Comparison of ENCODE assay signal across 8 mouse cellular contexts in genomic region chr10:88380002-88380401, GRCm38 (mm10). TPM values are rescaled to one million over a fixed set of nuclear protein-coding genes. Genes with fewer than 3 reads are reported as not detected.
DNase-seq lines count a peak whose midpoint lies in the region; ATAC-seq lines count a peak whose summit lies in the region.

No protein-coding gene starts in this region.

- WGBS in neural tube, embryonic 11.5 days, result 3% methylated on average over 11 of the region's 11 CpGs
- WGBS in forebrain, embryonic 11.5 days, result 1% methylated on average over 11 of the region's 11 CpGs
- WGBS in hindbrain, embryonic 13.5 days, result 1% methylated on average over 11 of the region's 11 CpGs
- WGBS in limb, embryonic 13.5 days, result under 1% methylated on average over 11 of the region's 11 CpGs
- WGBS in midbrain, embryonic 12.5 days, result 1% methylated on average over 11 of the region's 11 CpGs

- ATAC-seq in neural tube, embryonic 11.5 days (ENCODE audit: insufficient read depth, low FRiP score, low TSS enrichment), result 0 out of 2 replicates have a peak, but pooled peaks have one; percentile 29
- peak; percentile 34; the same call in 1 of the 2 replicates for ATAC-seq in forebrain, embryonic 11.5 days (replicated peaks; ENCODE audit: low FRiP score)
- ATAC-seq in hindbrain, embryonic 13.5 days (ENCODE audit: low FRiP score), result peak; percentile 40
- ATAC-seq in limb, embryonic 13.5 days (ENCODE audit: low FRiP score, low read depth), result no peak
- peak; percentile 31; the same call in 1 of the 2 replicates for ATAC-seq in midbrain, embryonic 12.5 days (ENCODE audit: low FRiP score, low read depth)

- no peaks in the 10 kb centered on the region for H3K27me3 ChIP-seq in neural tube, embryonic 11.5 days (ENCODE audit: control insufficient read depth, insufficient read depth, low read length)
- H3K27me3 ChIP-seq in forebrain, embryonic 11.5 days (ENCODE audit: control insufficient read depth, insufficient read depth, low read length), result no peaks in the 10 kb centered on the region
- H3K27me3 ChIP-seq in hindbrain, embryonic 13.5 days, result no peaks in the 10 kb centered on the region
- no peaks in the 10 kb centered on the region for H3K27me3 ChIP-seq in limb, embryonic 13.5 days
- no peaks in the 10 kb centered on the region for H3K27me3 ChIP-seq in midbrain, embryonic 12.5 days

- no peaks in the 10 kb centered on the region for H3K36me3 ChIP-seq in neural tube, embryonic 11.5 days (ENCODE audit: control insufficient read depth, insufficient read depth, low read length)
- H3K36me3 ChIP-seq in forebrain, embryonic 11.5 days (ENCODE audit: control insufficient read depth, insufficient read depth, low read length), result no peaks in the 10 kb centered on the region
- H3K36me3 ChIP-seq in hindbrain, embryonic 13.5 days, result no peaks in the 10 kb centered on the region
- no peaks in the 10 kb centered on the region for H3K36me3 ChIP-seq in limb, embryonic 13.5 days
- no peaks in the 10 kb centered on the region for H3K36me3 ChIP-seq in midbrain, embryonic 12.5 days

- DNase-seq in neural tube, embryonic 11.5 days (ENCODE audit: low spot score), result peak; percentile 25
- no peak for DNase-seq in neural tube, embryonic 10.5 days (ENCODE audit: extremely low spot score, low spot score)
- peak; percentile 44 to 58 for DNase-seq in adrenal gland, postnatal 36 days
- peak; percentile 60 for DNase-seq in forebrain, embryonic 11.5 days (ENCODE audit: low spot score)
- DNase-seq in adipocyte (ENCODE audit: low spot score), result no peak

- H3K4me1 ChIP-seq in neural tube, embryonic 11.5 days (ENCODE audit: control insufficient read depth, insufficient read depth, low read length), result peaks cover 7% of the 10 kb centered on the region; the same call in 1 of the 2 replicates
- no peaks in the 10 kb centered on the region for H3K4me1 ChIP-seq in forebrain, embryonic 11.5 days (replicated peaks; ENCODE audit: control insufficient read depth, insufficient read depth, low read length)
- peaks cover 26% of the 10 kb centered on the region for H3K4me1 ChIP-seq in hindbrain, embryonic 13.5 days (replicated peaks)
- H3K4me1 ChIP-seq in limb, embryonic 13.5 days, result peaks cover 25% of the 10 kb centered on the region
- peaks cover 8% of the 10 kb centered on the region; the same call in 1 of the 2 replicates for H3K4me1 ChIP-seq in midbrain, embryonic 12.5 days

- peak overlapping the region; percentile 90 for H3K4me2 ChIP-seq in neural tube, embryonic 11.5 days (ENCODE audit: low read depth)
- peak overlapping the region; percentile 94 for H3K4me2 ChIP-seq in forebrain, embryonic 11.5 days (ENCODE audit: low read depth, low read length, severe bottlenecking)
- peak overlapping the region; percentile 82 for H3K4me2 ChIP-seq in hindbrain, embryonic 13.5 days
- H3K4me2 ChIP-seq in limb, embryonic 13.5 days (replicated peaks), result peak overlapping the region; percentile 81
- H3K4me2 ChIP-seq in midbrain, embryonic 12.5 days (replicated peaks), result peak overlapping the region; percentile 89

- H3K9me3 ChIP-seq in neural tube, embryonic 11.5 days (ENCODE audit: control insufficient read depth, low read length), result no peaks in the 10 kb centered on the region
- H3K9me3 ChIP-seq in forebrain, embryonic 11.5 days (ENCODE audit: control insufficient read depth, low read length), result no peaks in the 10 kb centered on the region
- no peaks in the 10 kb centered on the region for H3K9me3 ChIP-seq in hindbrain, embryonic 13.5 days
- H3K9me3 ChIP-seq in limb, embryonic 13.5 days, result no peaks in the 10 kb centered on the region
- no peaks in the 10 kb centered on the region for H3K9me3 ChIP-seq in midbrain, embryonic 12.5 days

- H3K4me3 ChIP-seq in neural tube, embryonic 11.5 days (ENCODE audit: low read depth, low read length), result peak overlapping the region; percentile 67
- peak overlapping the region; percentile 58 for H3K4me3 ChIP-seq in forebrain, embryonic 11.5 days (ENCODE audit: low read depth, low read length)
- H3K4me3 ChIP-seq in hindbrain, embryonic 13.5 days, result peak overlapping the region; percentile 84
- peak overlapping the region; percentile 77 for H3K4me3 ChIP-seq in limb, embryonic 13.5 days
- peak overlapping the region; percentile 87 for H3K4me3 ChIP-seq in midbrain, embryonic 12.5 days

- no peak overlapping the region for H3K27ac ChIP-seq in neural tube, embryonic 11.5 days (ENCODE audit: low read depth, low read length)
- no peak overlapping the region for H3K27ac ChIP-seq in forebrain, embryonic 11.5 days (ENCODE audit: low read depth, low read length)
- peak overlapping the region; percentile 89 for H3K27ac ChIP-seq in hindbrain, embryonic 13.5 days
- H3K27ac ChIP-seq in limb, embryonic 13.5 days, result no peak overlapping the region
- no peak overlapping the region for H3K27ac ChIP-seq in midbrain, embryonic 12.5 days (replicated peaks)

- H3K9ac ChIP-seq in neural tube, embryonic 11.5 days (ENCODE audit: low read length), result peak overlapping the region; percentile 75
- peak overlapping the region; percentile 62; the same call in 1 of the 2 replicates for H3K9ac ChIP-seq in forebrain, embryonic 11.5 days (ENCODE audit: low read length)
- H3K9ac ChIP-seq in hindbrain, embryonic 13.5 days, result peak overlapping the region; percentile 89
- peak overlapping the region; percentile 82 for H3K9ac ChIP-seq in limb, embryonic 13.5 days
- H3K9ac ChIP-seq in midbrain, embryonic 12.5 days (replicated peaks), result peak overlapping the region; percentile 78

RNA-seq across cellular contexts. Expression of gene Gnptab, which starts 1.1 kb away (rescaled TPM):
- polyA plus RNA-seq in neural tube, embryonic 11.5 days (2014; fragmentation: Nextera tagmentation; extraction: Ambion mirVana), result 7.7 and 8.1 TPM in 2 replicates
- total RNA-seq in adrenal gland, postnatal 36 days (2021), result 10 to 100 TPM; 25.2 to 28.7 TPM
- polyA plus RNA-seq in forebrain, embryonic 11.5 days (2014; fragmentation: Nextera tagmentation; extraction: Ambion mirVana), result 11.8 and 12.8 TPM in 2 replicates
- polyA plus RNA-seq in hindbrain, embryonic 13.5 days (2015; fragmentation: Nextera tagmentation; extraction: Ambion mirVana), result 13.8 and 15.9 TPM in 2 replicates
- 8.2 and 8.7 TPM in 2 replicates for polyA plus RNA-seq in limb, embryonic 13.5 days (2015; fragmentation: Nextera tagmentation; extraction: Ambion mirVana)
- polyA plus RNA-seq in midbrain, embryonic 12.5 days (2016; fragmentation: Nextera tagmentation; extraction: Ambion mirVana), result 12.2 and 13.5 TPM in 2 replicates

RNA-seq across cellular contexts. Expression of gene Dram1, which starts 1.1 kb away (rescaled TPM):
- polyA plus RNA-seq in neural tube, embryonic 11.5 days (2014; fragmentation: Nextera tagmentation; extraction: Ambion mirVana), result 0.24 and 0.76 TPM in 2 replicates
- total RNA-seq in adrenal gland, postnatal 36 days (2021), result 10 to 100 TPM; 10.6 to 19.6 TPM
- polyA plus RNA-seq in forebrain, embryonic 11.5 days (2014; fragmentation: Nextera tagmentation; extraction: Ambion mirVana), result 0.49 and 0.67 TPM in 2 replicates
- polyA plus RNA-seq in hindbrain, embryonic 13.5 days (2015; fragmentation: Nextera tagmentation; extraction: Ambion mirVana), result 0.41 and 0.55 TPM in 2 replicates
- polyA plus RNA-seq in limb, embryonic 13.5 days (2015; fragmentation: Nextera tagmentation; extraction: Ambion mirVana), result 0.83 and 1.0 TPM in 2 replicates
- 0.80 and 0.84 TPM in 2 replicates for polyA plus RNA-seq in midbrain, embryonic 12.5 days (2016; fragmentation: Nextera tagmentation; extraction: Ambion mirVana)

Comparison
In these comparisons a context has a peak if more than half of its experiments do, and no peak if none do; other contexts are left out.
1. DNase-seq: peak in neural tube, embryonic 11.5 days (single experiment), adrenal gland, postnatal 36 days (2 of 2) and forebrain, embryonic 11.5 days (single experiment); none in neural tube, embryonic 10.5 days (single experiment) and adipocyte (single experiment).
2. Peak in every context shown above with its lines, with median percentiles within 50 percentile points of each other: H3K4me2 ChIP-seq, H3K4me3 ChIP-seq and H3K9ac ChIP-seq.